Mouse (Mus musculus): ENCODE measurements around the gene Cd4. TPM values are rescaled to one million over a fixed set of nuclear protein-coding genes. Genes with fewer than 3 reads are reported as not detected.

The Cd4 gene
- 0.23 and 0.62 TPM in 2 replicates for polyA plus RNA-seq (2015; fragmentation: Nextera tagmentation; extraction: Ambion mirVana)

DNA sequence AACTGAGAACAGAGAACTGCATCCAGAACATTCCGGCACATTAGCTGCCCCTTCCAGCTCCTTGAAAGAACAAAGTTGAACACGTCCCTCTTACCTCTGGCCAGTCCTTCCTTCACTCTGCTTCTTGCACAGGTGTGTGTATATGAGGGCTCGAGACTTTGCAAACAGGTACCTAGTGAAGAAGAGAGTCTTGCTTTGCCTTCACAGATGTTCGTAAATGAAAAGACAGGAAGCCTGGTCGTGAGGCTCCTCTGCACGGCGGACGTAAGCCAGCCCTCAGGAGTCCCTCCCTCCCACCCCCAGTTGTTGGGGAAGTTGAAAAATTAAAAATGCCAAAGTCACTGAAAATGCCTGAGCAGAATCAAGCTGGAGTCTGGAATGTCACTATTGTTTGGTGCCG lies at the start of gene Cd4:
TSS of gene Cd4 (minus strand) at position 236 of the 400 bp plus-strand sequence.

DNA sequence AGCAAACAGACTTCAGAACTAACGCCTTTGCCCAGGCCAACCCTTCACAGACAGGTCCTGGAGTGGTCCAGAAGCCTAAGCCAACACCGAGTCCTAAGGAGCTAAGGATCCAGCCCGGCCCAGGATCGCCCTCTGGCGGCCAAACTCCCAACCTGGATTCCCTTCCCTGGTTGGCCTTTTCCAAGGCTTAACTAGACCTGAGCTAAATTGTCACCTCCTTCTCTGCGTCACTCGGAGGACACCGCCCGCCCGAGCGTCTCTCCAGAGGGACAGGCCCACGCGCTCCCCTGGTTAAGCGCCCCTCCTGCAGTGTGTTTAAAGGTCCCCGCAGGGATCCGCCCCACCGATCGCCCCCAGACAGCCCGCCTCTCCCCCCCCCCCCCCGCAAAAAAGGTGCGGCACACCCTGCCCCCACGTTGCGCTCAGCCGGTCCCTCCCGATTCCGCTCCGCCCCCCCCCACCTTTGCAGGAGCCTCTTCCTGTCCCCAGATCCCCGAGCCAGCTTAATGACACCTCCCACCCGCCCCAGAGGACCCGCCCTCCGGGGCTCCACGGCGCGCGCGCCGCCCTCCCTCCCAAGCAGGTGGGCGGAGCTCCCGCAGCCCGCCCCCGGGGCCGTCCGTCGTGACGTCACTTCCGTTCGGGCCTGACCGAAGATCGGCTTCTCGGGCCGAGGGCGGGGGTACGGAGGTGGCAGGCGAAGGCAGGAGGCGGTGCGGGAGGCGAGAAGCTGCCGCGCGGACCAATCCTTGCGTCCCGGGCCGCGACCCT lies 42.9 kb upstream of the Cd4 start, which contains the start of gene Mlf2:
TSS of gene Mlf2 (plus strand) at position 633 of the 771 bp plus-strand sequence.

DNA sequence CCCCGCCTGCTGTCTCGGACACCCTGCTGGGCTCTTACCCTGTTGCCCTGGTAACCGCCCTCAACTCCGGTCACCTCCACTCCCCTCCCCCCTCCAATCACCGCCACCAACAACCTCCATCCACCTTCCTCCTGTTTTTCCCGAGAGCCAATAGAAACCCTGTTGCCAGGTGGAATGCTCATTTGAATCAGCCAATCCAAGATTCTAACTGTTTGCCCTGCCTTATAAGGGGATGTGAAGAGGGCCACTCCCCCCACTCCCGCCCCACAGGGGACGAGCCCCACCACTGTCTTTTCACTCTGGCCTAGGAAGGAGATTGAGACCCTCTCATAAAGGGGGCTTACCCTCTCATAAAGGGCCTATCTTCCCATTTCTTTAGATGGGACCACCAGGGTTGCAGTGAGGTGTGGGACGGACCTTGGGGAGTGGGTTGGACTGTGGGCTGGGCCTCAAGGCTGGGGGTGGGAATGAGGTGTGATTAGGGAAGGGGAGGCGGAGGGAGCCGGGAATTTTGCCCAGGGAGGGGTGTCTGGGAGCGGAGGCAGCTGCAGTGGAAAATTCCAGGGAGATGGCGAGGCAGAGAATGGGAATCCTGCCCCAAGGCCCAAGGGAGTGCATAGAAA lies 31.8 kb upstream of the Cd4 start, which contains the start of gene Ptms:
TSS of gene Ptms (minus strand) at position 409 of the 623 bp plus-strand sequence.

DNA sequence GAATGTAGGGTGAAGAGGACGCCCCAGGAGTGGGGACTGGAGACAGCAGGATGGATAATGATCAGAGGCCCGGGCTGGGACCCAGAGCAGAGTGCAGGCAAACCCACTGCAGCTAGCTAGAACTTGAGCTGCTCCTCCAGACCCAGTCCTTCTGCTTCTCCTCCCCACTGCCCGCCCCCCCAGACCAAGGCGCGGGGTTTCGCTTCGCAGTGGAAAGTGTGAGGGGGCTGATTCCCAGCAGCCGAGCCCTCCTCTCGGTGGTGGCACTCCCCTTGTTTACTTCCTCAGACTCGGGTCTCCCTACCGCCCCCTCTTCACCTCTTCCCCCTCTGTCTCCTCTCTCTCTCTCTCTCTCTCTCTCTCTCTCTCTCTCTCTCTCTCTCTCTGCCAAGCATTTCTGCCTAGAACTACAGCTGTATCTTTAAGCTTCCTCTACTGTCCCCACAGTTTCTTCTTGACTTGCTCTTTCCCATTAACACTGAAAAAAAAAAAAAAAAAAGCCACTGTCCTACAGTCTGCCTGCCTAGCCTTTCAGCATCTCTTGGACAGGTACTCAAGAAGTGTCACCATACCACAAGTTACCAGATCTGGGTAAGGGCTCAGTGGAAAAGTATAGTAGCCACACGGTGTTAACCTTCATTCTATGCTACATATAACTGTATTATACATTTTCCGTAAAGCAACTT lies 23.7 kb upstream of the Cd4 start, which contains the start of gene Lag3:
TSS of gene Lag3 (minus strand) at position 173 of the 686 bp plus-strand sequence.

DNA sequence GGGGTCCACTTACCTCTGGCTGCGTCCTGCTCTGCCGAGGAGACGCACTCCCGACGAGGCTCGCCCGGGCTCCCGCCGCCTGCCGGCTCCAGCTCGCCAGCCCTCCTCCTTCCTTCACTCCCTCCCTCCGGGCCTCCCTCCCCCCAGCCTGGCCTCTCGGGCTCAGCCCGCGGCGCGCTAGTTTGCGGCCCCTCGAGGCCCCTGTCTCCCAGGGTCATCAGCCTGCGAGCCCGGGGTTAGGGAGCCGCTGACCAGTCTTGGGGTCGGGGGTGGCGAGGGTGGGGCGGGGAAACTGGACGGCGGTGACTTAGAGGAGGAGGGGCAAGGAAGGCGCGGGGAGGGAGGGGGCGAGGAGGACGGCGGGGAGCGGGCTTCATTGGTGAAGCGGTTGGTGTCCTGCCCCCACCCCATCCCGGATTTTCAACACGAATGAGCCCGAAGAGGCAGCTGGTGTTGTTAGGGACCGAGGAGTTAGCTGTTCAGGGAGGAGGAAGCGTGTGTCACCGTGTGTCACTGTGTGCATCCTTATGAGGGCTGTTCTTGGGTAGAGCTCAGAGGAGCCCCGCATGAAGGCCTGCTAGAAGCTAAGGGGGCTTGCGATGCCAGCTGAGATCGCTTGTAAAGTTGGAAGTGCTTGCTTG lies 24.2 kb downstream of the Cd4 start, which contains the start of gene Gpr162:
TSS of gene Gpr162 (minus strand) at position 326 of the 641 bp plus-strand sequence.

DNA sequence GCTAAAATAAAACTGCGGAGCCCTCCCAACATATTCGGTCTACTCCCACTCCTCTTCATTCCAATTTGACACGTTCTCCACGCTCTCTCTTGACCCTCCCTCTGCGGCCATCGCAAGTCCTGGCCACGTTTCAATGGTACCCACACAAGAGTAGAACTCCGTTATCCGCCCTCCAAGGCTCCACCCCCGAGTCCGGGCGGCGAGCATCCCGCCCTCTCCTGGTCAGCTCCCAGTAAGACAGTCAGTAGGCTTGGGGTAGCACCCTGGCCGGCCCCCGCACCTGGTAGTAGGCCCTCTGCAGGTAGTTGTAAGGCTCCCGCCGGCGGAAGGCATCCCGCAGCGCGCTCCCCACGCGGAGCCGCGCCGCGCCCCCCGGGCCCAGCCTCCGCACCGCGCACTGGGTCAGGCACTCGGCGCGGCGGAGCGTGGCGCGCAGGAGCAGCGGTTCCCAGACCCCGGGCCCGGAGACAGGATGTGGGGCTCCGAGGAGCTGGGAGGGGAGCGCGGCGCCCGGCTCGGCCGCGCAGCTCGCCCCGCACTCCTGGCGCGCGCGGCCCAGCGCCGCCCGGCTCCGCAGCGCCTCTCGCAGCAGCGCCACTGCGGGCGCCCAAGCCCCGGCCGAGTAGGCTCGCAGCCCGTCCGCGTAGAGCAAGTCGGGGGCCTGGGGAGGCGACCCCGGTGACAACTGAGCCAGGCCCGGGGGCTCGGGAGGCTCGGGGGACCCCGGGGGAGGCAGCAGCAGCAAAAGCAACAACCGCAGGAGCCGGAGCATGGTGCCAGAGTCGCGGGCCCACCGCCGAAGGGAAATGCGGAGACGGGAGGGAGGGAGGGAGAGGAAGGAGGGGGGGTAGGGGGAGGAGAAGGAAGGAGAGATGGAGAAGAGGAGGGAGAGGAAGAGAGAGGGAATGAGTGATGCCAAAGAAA lies 30.8 kb downstream of the Cd4 start, which contains the start of gene P3h3:
TSS of gene P3h3 (minus strand) at position 837 of the 924 bp plus-strand sequence.

DNA sequence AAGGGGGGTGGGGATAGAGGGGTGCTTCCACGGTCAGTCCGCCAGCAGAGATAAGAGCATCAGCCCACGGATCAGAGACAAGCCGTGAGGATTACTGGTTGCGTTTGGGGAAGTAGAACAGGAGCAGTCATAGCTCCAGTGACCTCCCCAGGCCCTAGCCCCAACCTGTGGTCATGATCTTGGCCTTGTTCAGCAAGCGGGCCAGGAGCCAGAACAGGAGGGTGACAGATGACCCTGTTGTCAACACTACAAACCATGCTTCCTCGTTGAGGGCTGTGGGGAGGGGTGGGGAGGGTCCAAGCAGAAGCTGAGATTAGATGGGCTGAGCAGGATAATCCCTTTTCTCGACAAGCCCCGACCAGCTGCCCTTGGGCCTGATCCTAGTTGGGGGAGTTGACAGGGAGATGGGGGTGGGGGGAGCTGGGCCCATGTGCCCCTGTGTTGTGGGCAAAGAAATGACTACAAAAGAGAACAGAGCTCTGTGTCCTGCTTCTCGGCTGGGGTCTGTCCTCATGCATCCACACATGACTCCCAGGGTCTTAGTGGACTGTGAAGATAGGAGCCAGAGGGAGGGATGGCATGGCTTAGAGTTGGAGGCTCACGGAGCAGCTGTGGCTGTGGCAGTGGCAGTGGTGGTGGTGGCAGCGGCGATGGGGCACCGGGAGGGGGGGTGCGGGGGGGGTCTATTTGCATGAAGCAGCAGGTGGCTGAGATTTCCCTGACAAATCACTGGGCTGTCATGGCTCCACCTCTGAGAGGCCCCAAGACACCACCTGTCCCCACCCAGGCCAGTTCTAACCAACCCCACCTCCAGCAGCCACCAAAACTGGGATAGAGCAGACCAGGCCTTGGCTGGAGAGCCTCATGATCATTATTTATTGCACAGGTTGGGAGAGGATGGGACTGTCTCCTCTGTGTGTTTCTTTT lies 47.5 kb downstream of the Cd4 start, which contains the start of gene Gnb3:
TSS of gene Gnb3 (minus strand) at position 35 of the 927 bp plus-strand sequence.

DNA sequence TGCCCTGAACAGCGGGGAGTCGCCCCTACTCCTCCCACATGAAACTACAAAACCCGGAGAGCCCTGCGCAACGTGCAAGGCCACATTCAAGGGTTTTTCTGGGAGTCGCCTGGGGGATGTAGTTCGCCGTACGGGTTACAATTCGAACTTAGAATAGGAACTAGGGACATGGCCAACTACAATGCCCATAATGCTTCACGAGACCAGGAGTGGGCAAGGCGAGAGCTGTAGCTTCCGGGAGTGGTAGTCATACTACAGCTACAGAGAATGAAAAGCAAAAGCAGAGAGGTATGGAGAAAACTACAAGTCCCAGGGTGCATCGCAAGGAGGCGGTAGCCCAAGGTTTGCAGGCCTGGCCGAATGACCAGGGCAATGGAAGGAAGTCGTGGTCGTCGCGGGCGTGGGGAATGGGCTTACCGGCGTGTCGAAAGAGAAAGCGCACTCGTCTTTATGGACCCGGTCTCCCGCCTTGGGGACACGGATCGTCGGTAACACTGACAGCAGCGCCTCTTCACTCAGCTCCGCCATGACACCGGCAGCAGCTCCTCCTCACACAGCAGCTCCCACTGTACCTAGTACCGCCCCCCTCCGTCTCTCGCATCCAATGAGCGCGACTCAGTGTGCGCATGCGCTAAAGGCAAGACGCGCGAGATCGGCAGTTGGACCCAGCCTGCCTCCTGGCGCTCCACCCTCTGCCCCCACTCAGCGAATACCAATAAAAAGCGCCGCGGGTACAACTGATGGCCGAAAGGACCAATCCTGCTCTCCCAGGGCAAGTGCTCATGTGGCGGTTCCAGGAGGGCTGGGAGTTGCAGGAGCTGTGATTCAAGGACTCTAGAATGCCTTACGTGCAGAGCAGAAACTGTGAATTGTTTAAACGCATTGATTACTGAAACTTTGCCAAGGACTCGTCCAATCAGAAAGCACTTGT lies 58.9 kb downstream of the Cd4 start, which contains the start of the genes Usp5 and Cdca3:
TSS of gene Usp5 (minus strand) at position 617 of the 931 bp plus-strand sequence.
TSS of gene Cdca3 (plus strand) at position 680 of the 931 bp plus-strand sequence.

Other genes with a start within 250 kb of the Cd4 start
- 47.7 and 54.4 TPM in 2 replicates for gene Lpcat3, start 225.2 kb downstream of the Cd4 start, polyA plus RNA-seq (2015; fragmentation: Nextera tagmentation; extraction: Ambion mirVana)
- 167 and 173 TPM in 2 replicates for gene Emg1, start 176.0 kb downstream of the Cd4 start, polyA plus RNA-seq (2015; fragmentation: Nextera tagmentation; extraction: Ambion mirVana)
- gene Phb2, start 175.9 kb downstream of the Cd4 start, polyA plus RNA-seq (2015; fragmentation: Nextera tagmentation; extraction: Ambion mirVana) = 266 and 287 TPM in 2 replicates
- 71.3 and 92.3 TPM in 2 replicates for gene Ptpn6, start 149.5 kb downstream of the Cd4 start, polyA plus RNA-seq (2015; fragmentation: Nextera tagmentation; extraction: Ambion mirVana)
- gene Grcc10, start 146.8 kb downstream of the Cd4 start, polyA plus RNA-seq (2015; fragmentation: Nextera tagmentation; extraction: Ambion mirVana) = 145 and 183 TPM in 2 replicates
- not detected in 2 replicates for gene Gm45234, start 132.2 kb downstream of the Cd4 start, polyA plus RNA-seq (2015; fragmentation: Nextera tagmentation; extraction: Ambion mirVana)
- 3.3 and 5.1 TPM in 2 replicates for gene Atn1, start 131.7 kb downstream of the Cd4 start, polyA plus RNA-seq (2015; fragmentation: Nextera tagmentation; extraction: Ambion mirVana)
- 1.1 and 1.7 TPM in 2 replicates for gene Eno2, start 118.5 kb downstream of the Cd4 start, polyA plus RNA-seq (2015; fragmentation: Nextera tagmentation; extraction: Ambion mirVana)
- not detected in 2 replicates for gene Lrrc23, start 108.5 kb downstream of the Cd4 start, polyA plus RNA-seq (2015; fragmentation: Nextera tagmentation; extraction: Ambion mirVana)
- 10.9 and 12.5 TPM in 2 replicates for gene Spsb2, start 79.6 kb downstream of the Cd4 start, polyA plus RNA-seq (2015; fragmentation: Nextera tagmentation; extraction: Ambion mirVana)
- gene Tpi1, start 73.9 kb downstream of the Cd4 start, polyA plus RNA-seq (2015; fragmentation: Nextera tagmentation; extraction: Ambion mirVana) = 232 and 238 TPM in 2 replicates
- gene Usp5, start 58.7 kb downstream of the Cd4 start, polyA plus RNA-seq (2015; fragmentation: Nextera tagmentation; extraction: Ambion mirVana) = 55.3 and 56.8 TPM in 2 replicates
- 223 and 253 TPM in 2 replicates for gene Cdca3, start 58.7 kb downstream of the Cd4 start, polyA plus RNA-seq (2015; fragmentation: Nextera tagmentation; extraction: Ambion mirVana)
- gene Gnb3, start 47.9 kb downstream of the Cd4 start, polyA plus RNA-seq (2015; fragmentation: Nextera tagmentation; extraction: Ambion mirVana) = 0.58 and 0.59 TPM in 2 replicates
- gene P3h3, start 30.5 kb downstream of the Cd4 start, polyA plus RNA-seq (2015; fragmentation: Nextera tagmentation; extraction: Ambion mirVana) = 3.7 and 6.6 TPM in 2 replicates
- gene Gpr162, start 24.2 kb downstream of the Cd4 start, polyA plus RNA-seq (2015; fragmentation: Nextera tagmentation; extraction: Ambion mirVana) = 0.16 and 0.99 TPM in 2 replicates
- gene Lag3, start 23.5 kb upstream of the Cd4 start, polyA plus RNA-seq (2015; fragmentation: Nextera tagmentation; extraction: Ambion mirVana) = 1.6 and 2.9 TPM in 2 replicates
- gene Ptms, start 31.9 kb upstream of the Cd4 start, polyA plus RNA-seq (2015; fragmentation: Nextera tagmentation; extraction: Ambion mirVana) = 66.4 and 88.8 TPM in 2 replicates
- gene Mlf2, start 43.2 kb upstream of the Cd4 start, polyA plus RNA-seq (2015; fragmentation: Nextera tagmentation; extraction: Ambion mirVana) = 110 and 118 TPM in 2 replicates
- gene Cops7a, start 77.3 kb upstream of the Cd4 start, polyA plus RNA-seq (2015; fragmentation: Nextera tagmentation; extraction: Ambion mirVana) = 55.1 and 59.7 TPM in 2 replicates
- gene Pianp, start 108.5 kb upstream of the Cd4 start, polyA plus RNA-seq (2015; fragmentation: Nextera tagmentation; extraction: Ambion mirVana) = 0.41 and 0.47 TPM in 2 replicates
- 5.5 and 7.0 TPM in 2 replicates for gene Zfp384, start 120.9 kb upstream of the Cd4 start, polyA plus RNA-seq (2015; fragmentation: Nextera tagmentation; extraction: Ambion mirVana)
- gene Ing4, start 151.5 kb upstream of the Cd4 start, polyA plus RNA-seq (2015; fragmentation: Nextera tagmentation; extraction: Ambion mirVana) = 43.3 and 47.7 TPM in 2 replicates
- 5.1 and 7.5 TPM in 2 replicates for gene Acrbp, start 161.5 kb upstream of the Cd4 start, polyA plus RNA-seq (2015; fragmentation: Nextera tagmentation; extraction: Ambion mirVana)
- 1.4 and 1.8 TPM in 2 replicates for gene Lpar5, start 179.7 kb upstream of the Cd4 start, polyA plus RNA-seq (2015; fragmentation: Nextera tagmentation; extraction: Ambion mirVana)
- 39.3 and 45.6 TPM in 2 replicates for gene Chd4, start 207.8 kb upstream of the Cd4 start, polyA plus RNA-seq (2015; fragmentation: Nextera tagmentation; extraction: Ambion mirVana)
- gene Nop2, start 243.7 kb upstream of the Cd4 start, polyA plus RNA-seq (2015; fragmentation: Nextera tagmentation; extraction: Ambion mirVana) = 35.5 and 37.8 TPM in 2 replicates